Mouse (Mus musculus): Measurements from ENCODE around the gene Mas1. TPM values are rescaled to one million over a fixed set of nuclear protein-coding genes. Genes with fewer than 3 reads are reported as not detected.
A peak's percentile ranks its signal among the peaks of the same experiment; 100 is the strongest.

Gene Mas1
- polyA plus RNA-seq (2012; fragmentation: generic; extraction: Trizol): 0.10 TPM

DNA sequence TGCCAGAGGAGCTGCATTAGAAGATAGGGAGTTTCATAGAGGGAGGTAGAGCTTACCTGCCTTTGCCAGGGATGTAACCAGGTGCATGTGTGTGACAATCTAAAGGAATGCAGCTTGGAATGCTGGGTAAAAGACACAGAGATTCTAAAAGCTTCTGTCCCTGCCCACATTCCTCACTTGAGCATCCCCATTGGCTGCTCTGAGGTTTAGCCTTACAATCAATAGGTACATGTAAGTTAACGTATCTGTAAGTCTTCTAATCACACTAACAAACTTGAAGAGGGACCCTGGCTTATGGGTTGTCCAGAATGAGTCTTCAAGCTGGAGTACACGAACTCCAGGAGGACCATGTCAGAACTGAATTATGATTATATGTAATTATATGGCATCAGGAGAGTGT lies at the start of gene Mas1:
Mas1 (minus strand) TSS at position 101 of the 400 bp plus-strand sequence.
- H3K27me3 ChIP-seq (ENCODE audit: control insufficient read depth, insufficient read depth, insufficient read length): peaks cover 37% of the 10 kb centered on the region
- no peak within 1 kb of the TSS for H3ac ChIP-seq (ENCODE audit: control insufficient read depth, insufficient read length)
- H3K79me2 ChIP-seq (ENCODE audit: control insufficient read depth, insufficient read depth): no peaks in the 10 kb centered on the region
- H3K4me2 ChIP-seq (ENCODE audit: low read depth): peak within 1 kb of the TSS; percentile 18
- no peak within 1 kb of the TSS for H3K4me3 ChIP-seq
- TF ChIP-seq SRF (IDR thresholded peaks at IDR 0.05; ENCODE audit: control insufficient read depth, insufficient read length, low read depth) (no peak), MYOG (IDR thresholded peaks at IDR 0.05; ENCODE audit: control insufficient read depth in 1 of 3, insufficient read depth in 1 of 3, insufficient read length in 2 of 3, low read depth in 2 of 3) (no peak), MAX (IDR thresholded peaks at IDR 0.05; ENCODE audit: low read depth) (no peak), TCF12 (IDR thresholded peaks at IDR 0.05; ENCODE audit: insufficient read depth, poor library complexity, severe bottlenecking) (no peak)
- no peaks in the 10 kb centered on the region for H3K36me3 ChIP-seq (ENCODE audit: control insufficient read depth, insufficient read depth)

GRCm38 (mm10) chr17:12916588-12917380 lies 48.8 kb upstream of the Mas1 start:
- Histone ChIP-seq H3K4me3 (peak overlapping the region; percentile 95), H3K27me3 (ENCODE audit: control insufficient read depth, insufficient read depth, insufficient read length) (no peaks in the 10 kb centered on the region), H3ac (ENCODE audit: control insufficient read depth, insufficient read length) (peak overlapping the region; percentile 72), H3K36me3 (ENCODE audit: control insufficient read depth, insufficient read depth) (peaks cover 46% of the 10 kb centered on the region), H3K4me2 (ENCODE audit: low read depth) (peak overlapping the region; percentile 84), H3K79me2 (ENCODE audit: control insufficient read depth, insufficient read depth) (peaks cover 60% of the 10 kb centered on the region)
- no peak for TF ChIP-seq CEBPB (IDR thresholded peaks at IDR 0.05; ENCODE audit: insufficient read depth, poor library complexity, severe bottlenecking)
- no peak for TF ChIP-seq USF1 (IDR thresholded peaks at IDR 0.05; ENCODE audit: low read depth)
- TF ChIP-seq TCF3 (IDR thresholded peaks at IDR 0.05; ENCODE audit: insufficient read length, low read depth): no peak
- TF ChIP-seq MAX (IDR thresholded peaks at IDR 0.05; ENCODE audit: low read depth): no peak
- TF ChIP-seq E2F4 (IDR thresholded peaks at IDR 0.05; ENCODE audit: insufficient read depth): no peak
- no peak for TF ChIP-seq MYOD1 (IDR thresholded peaks at IDR 0.05; ENCODE audit: control insufficient read depth in 1 of 3, insufficient read length in 2 of 3, low read depth in 2 of 3)

DNA sequence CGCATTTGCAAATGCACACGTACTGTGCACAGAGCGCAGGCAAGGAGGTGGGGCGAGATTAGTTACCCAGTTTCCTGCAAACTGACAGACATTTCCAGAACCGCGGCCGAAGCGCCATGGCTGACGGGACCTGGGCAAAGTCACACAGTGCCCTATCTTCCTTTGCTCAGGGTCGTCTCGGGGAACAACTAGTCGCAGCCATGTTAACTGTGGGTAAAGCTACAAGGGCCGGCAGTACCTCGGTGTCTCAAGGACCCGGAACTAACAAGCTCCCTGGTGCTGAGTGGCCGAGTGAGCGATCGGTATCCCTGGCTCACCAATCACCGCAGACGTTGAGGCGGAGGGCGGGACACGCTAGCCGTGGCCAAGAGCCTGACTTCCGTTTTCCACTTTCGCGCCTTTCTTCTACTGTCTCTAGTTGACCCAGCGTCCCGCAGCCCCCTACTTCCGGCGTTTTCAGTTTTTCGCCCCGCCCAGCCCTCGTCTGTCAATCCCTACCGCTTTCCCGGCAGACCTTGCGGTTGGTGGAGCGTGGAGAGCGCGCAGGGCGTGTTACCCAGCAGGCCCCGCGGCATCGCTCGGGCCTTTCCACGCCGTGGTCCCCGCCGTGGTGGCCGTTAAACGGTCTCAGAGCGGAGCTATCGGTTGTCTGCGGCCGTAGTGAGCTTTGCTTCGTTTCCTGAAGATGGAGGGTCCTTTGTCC lies 48.1 kb upstream of the Mas1 start, which contains the start of gene Mrpl18:
Mrpl18 (minus strand) TSS at position 465 of the 703 bp plus-strand sequence.
- Histone ChIP-seq H3K27me3 (ENCODE audit: control insufficient read depth, insufficient read depth, insufficient read length) (no peaks in the 10 kb centered on the region), H3ac (ENCODE audit: control insufficient read depth, insufficient read length) (peak within 1 kb of the TSS; percentile 72), H3K79me2 (ENCODE audit: control insufficient read depth, insufficient read depth) (peaks cover 60% of the 10 kb centered on the region), H3K4me2 (ENCODE audit: low read depth) (peak within 1 kb of the TSS; percentile 96), H3K4me3 (peak within 1 kb of the TSS; percentile 95), H3K36me3 (ENCODE audit: control insufficient read depth, insufficient read depth) (peaks cover 44% of the 10 kb centered on the region)
- no peak for TF ChIP-seq TCF3 (IDR thresholded peaks at IDR 0.05; ENCODE audit: insufficient read length, low read depth)
- TF ChIP-seq POLR2A (IDR thresholded peaks at IDR 0.05; ENCODE audit: insufficient read length, low read depth): peak; percentile 94
- no peak for TF ChIP-seq MYOD1 (IDR thresholded peaks at IDR 0.05; ENCODE audit: control insufficient read depth in 1 of 3, insufficient read length in 2 of 3, low read depth in 2 of 3)
- TF ChIP-seq USF1 (IDR thresholded peaks at IDR 0.05; ENCODE audit: low read depth): no peak
- TF ChIP-seq TCF12 (IDR thresholded peaks at IDR 0.05; ENCODE audit: insufficient read depth, poor library complexity, severe bottlenecking): no peak
- peak; percentile 77 for TF ChIP-seq E2F4 (IDR thresholded peaks at IDR 0.05; ENCODE audit: insufficient read depth)
- TF ChIP-seq MAX (IDR thresholded peaks at IDR 0.05; ENCODE audit: low read depth): no peak
- TF ChIP-seq CEBPB (IDR thresholded peaks at IDR 0.05; ENCODE audit: insufficient read depth, poor library complexity, severe bottlenecking): no peak
- no peak for TF ChIP-seq REST (IDR thresholded peaks at IDR 0.05; ENCODE audit: insufficient read depth, insufficient read length)
- peak; percentile 96 for TF ChIP-seq POLR2AphosphoS2 (IDR thresholded peaks at IDR 0.05; ENCODE audit: insufficient read length, low read depth)
- TF ChIP-seq SRF (IDR thresholded peaks at IDR 0.05; ENCODE audit: control insufficient read depth, insufficient read length, low read depth): no peak
- TF ChIP-seq MYOG (IDR thresholded peaks at IDR 0.05; ENCODE audit: control insufficient read depth in 1 of 3, insufficient read depth in 1 of 3, insufficient read length in 2 of 3, low read depth in 2 of 3): peak in 1 of 3 experiments; percentile 30

DNA sequence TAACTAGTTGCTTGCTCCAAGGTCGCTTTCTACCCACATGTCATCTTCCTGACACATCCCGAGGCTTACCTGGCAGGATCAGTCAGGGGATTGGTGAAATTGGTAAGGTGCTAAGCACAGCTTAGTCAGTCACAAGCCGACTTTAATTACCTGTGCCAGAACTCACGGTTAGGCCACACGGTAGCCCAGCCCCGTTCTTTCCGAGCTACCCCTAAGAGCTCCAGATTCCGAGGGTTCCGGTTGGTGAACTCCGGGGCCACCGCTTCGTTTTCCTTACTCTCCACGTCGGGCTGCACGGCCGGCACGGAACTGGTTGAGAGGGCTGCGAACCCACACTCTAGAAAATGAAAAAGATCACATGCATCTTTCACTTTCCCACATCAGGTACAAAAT lies 47.5 kb upstream of the Mas1 start, which contains the start of gene Tcp1:
Tcp1 (plus strand) TSS at position 214 of the 393 bp plus-strand sequence.
- H3K4me3 ChIP-seq: peak within 1 kb of the TSS; percentile 95
- H3K27me3 ChIP-seq (ENCODE audit: control insufficient read depth, insufficient read depth, insufficient read length): no peaks in the 10 kb centered on the region
- peak within 1 kb of the TSS; percentile 96 for H3K4me2 ChIP-seq (ENCODE audit: low read depth)
- H3K79me2 ChIP-seq (ENCODE audit: control insufficient read depth, insufficient read depth): peaks cover 58% of the 10 kb centered on the region
- H3K36me3 ChIP-seq (ENCODE audit: control insufficient read depth, insufficient read depth): peaks cover 39% of the 10 kb centered on the region
- no peak for TF ChIP-seq TCF3 (IDR thresholded peaks at IDR 0.05; ENCODE audit: insufficient read length, low read depth)
- TF ChIP-seq POLR2AphosphoS2 (IDR thresholded peaks at IDR 0.05; ENCODE audit: insufficient read length, low read depth): no peak
- no peak for TF ChIP-seq SRF (IDR thresholded peaks at IDR 0.05; ENCODE audit: control insufficient read depth, insufficient read length, low read depth)
- TF ChIP-seq CEBPB (IDR thresholded peaks at IDR 0.05; ENCODE audit: insufficient read depth, poor library complexity, severe bottlenecking): no peak
- no peak for TF ChIP-seq POLR2A (IDR thresholded peaks at IDR 0.05; ENCODE audit: insufficient read length, low read depth)
- no peak for TF ChIP-seq MYOG (IDR thresholded peaks at IDR 0.05; ENCODE audit: control insufficient read depth in 1 of 3, insufficient read depth in 1 of 3, insufficient read length in 2 of 3, low read depth in 2 of 3)
- H3ac ChIP-seq (ENCODE audit: control insufficient read depth, insufficient read length): peak within 1 kb of the TSS; percentile 72

Measured in myocyte (in vitro differentiated cells).